Mouse (Mus musculus): ENCODE data around the gene Bin2. TPM values are rescaled to one million over a fixed set of nuclear protein-coding genes. Genes with fewer than 3 reads are reported as not detected.

Bin2 gene
- total RNA-seq, 2 experiments from 2014 or later: 4.5 to 6.2 TPM

DNA sequence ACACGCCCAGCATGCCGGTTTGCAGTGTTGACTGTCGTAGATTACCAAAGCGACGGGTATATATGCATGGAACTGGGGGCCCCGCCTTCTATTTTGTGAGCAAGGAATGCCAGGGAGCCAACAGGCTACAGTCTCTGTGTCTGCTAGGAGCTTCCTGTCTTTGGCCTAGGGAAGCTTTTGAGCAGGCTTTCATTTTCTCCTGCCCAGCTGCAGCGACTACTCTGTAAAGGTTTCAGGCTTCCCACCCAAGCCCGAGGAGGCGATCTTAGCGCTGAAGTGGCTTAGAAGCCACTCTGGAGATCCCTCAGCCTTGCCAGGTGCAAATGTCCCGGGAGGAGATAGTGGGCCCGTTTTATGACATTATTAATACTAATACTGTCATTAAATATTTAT, 70.5 kb downstream of the Bin2 start:
- intact Hi-C loops (cut with DNase I): loop anchor here (5.0 kb wide), 1 partner anchor 52 kb away; no protein-coding TSS in a partner anchor
- DNase-seq (ENCODE audit: low spot score in 2 of 2): peak; percentile 27 to 43

DNA sequence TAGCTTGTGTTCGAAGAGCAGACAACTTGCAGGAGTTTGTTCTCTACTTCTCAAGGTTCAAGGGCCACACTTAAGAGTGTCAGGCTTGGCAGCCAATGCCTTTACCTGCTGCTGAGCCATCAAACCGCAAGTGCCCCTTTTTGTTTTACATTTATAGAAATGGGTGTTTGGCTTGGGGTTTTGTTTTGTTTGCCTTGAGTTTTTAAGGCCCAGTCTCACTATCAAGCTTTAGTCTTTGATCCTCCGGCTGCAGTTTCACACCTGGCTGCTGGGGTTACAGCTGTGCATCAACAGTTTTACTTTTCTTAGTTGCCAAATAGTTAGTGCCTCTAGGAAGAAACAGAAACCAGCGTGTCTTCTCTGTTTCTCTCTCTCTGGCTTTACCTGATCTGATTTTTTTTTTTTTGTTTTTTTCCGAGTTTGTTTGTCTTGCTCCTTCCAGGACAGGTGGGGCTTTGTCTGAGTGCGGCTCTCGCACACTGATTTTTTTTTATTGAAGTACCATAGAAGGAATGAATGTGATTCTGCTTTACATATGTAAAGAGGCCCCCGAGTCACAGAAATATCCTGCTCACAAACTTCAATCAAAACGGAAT, 71.0 kb downstream of the Bin2 start:
- intact Hi-C loops (cut with DNase I): loop anchor here (5.0 kb wide), 1 partner anchor 51 kb away; no protein-coding TSS in a partner anchor

DNA sequence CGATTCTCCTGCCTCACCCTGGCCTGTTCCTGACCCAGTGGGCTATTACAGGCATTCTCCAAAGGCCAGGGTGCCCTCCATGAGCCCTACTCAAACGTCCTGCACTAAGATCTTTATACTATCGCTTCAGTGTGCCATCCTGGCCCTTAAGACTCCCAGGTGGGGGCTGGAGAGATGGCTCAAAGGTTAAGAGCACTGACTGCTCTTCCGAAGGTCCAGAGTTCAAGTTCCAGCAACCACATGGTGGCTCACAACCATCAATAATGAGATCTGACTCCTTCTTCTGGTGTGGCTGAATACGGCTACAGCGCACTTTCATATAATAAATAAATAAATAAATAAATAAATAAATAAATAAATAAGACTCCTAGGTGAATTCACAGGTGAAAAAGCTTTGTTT, 76.5 kb downstream of the Bin2 start:
- intact Hi-C loops (cut with DNase I): no loop called here
- no peak for DNase-seq (ENCODE audit: low spot score in 2 of 2)

More for the DNA sequence above, 71.0 kb downstream of the Bin2 start:
- no peak for DNase-seq (ENCODE audit: low spot score in 2 of 2)

Small RNA genes lying within 50 kb of the gene (microRNA-seq; reads per million reads assigned to microRNA genes)
- not detected for gene Mir6961

Other genes starting within 250 kb of the Bin2 start
- not detected for gene Gm5475, start 247.4 kb downstream of the Bin2 start, total RNA-seq (2021)
- 10 to 100 TPM; 57.9 to 60.6 TPM for gene Slc11a2, start 244.5 kb downstream of the Bin2 start, total RNA-seq (2021)
- gene Letmd1, start 200.5 kb downstream of the Bin2 start, total RNA-seq (2021): 10 to 100 TPM; 60.7 to 60.8 TPM
- 10 to 100 TPM; 33.8 to 38.0 TPM for gene Csrnp2, start 174.1 kb downstream of the Bin2 start, total RNA-seq (2021)
- 10 to 100 TPM; 26.2 to 33.1 TPM for gene Tfcp2, start 117.5 kb downstream of the Bin2 start, total RNA-seq (2021)
- 100 to 1,000 TPM; 128 to 140 TPM for gene Pou6f1, start 69.6 kb downstream of the Bin2 start, total RNA-seq (2021)
- gene Dazap2, start 54.2 kb downstream of the Bin2 start, total RNA-seq (2021): 100 to 1,000 TPM; 106 to 120 TPM
- 1 to 10 TPM; 1.8 to 1.9 TPM for gene Smagp, start 32.6 kb downstream of the Bin2 start, total RNA-seq (2021)
- gene Cela1, start 18.4 kb upstream of the Bin2 start, total RNA-seq (2021): 1 to 10 TPM; 3.6 to 4.4 TPM
- 1 to 10 TPM; 3.7 to 7.7 TPM for gene Galnt6, start 59.8 kb upstream of the Bin2 start, total RNA-seq (2021)
- gene Slc4a8, start 92.2 kb upstream of the Bin2 start, total RNA-seq (2021): 10 to 100 TPM; 66.2 to 80.7 TPM
- gene Scn8a, start 200.3 kb upstream of the Bin2 start, total RNA-seq (2021): 100 to 1,000 TPM; 222 to 250 TPM

All from left cerebral cortex, postnatal 36 days (tissue).